Mouse (Mus musculus) liver, adult 2 months (tissue): Measurements from ENCODE around the gene Selenos.

Source experiments
- CTCF ChIP-seq: fragments of 200-500 bp; IDR thresholded peaks from 2 replicates; pipeline ENCODE4 v1.5.1; 2011; ENCODE audit warnings: low read depth, low read length, control low read depth
- POLR2A ChIP-seq: fragments of 200-500 bp; IDR thresholded peaks from 2 replicates; pipeline ENCODE4 v1.6.1; 2011; ENCODE audit warnings: low read length, control low read depth; ENCODE audit not compliant: insufficient read depth; ENCODE audit errors: extremely low read depth

DNA sequence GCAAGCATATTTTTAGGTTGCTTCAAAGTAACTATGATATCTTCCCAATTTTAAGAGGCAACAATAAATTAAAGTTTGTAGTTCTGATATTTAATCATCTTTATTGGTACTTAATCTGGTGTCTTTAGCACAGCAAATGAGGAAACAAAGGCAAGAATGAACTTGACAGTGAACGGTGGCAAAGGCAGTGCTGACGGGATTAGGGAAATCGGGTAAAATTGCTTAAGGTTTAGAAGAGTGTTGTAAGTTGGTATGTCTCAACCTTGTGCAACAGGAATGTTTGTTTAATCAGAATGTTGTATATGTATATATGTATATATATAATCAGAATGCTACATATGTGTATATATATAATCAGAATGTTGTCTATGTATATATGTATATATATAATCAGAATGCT, 54.7 kb downstream of the Selenos start:
- TF ChIP-seq CTCF (no peak), POLR2A (no peak)
